Mouse (Mus musculus) spleen, adult 2 months (tissue): ENCODE results near the gene Adam22.

Experiments
- CTCF ChIP-seq: fragments of 200-500 bp; IDR thresholded peaks from 2 replicates; pipeline ENCODE4 v1.5.1; 2011; ENCODE audit warnings: mild to moderate bottlenecking, inconsistent platforms; ENCODE audit not compliant: insufficient read depth, insufficient read length, insufficient replicate concordance; ENCODE audit errors: extremely low read depth
- POLR2A ChIP-seq: fragments of 200-500 bp; IDR thresholded peaks from 2 replicates; pipeline ENCODE4 v1.6.1; 2011; ENCODE audit warnings: low read depth, low read length, inconsistent platforms

- TF ChIP-seq POLR2A (no peak), CTCF (no peak)
These were observed 110.6 kb downstream of the Adam22 start for GRCm38 (mm10) chr5:8257366-8257765.
